Mouse (Mus musculus): Measurements from ENCODE around the gene Clmn. TPM values are rescaled to one million over a fixed set of nuclear protein-coding genes. Genes with fewer than 3 reads are reported as not detected.
A peak's percentile ranks its signal among the peaks of the same experiment; 100 is the strongest.

Clmn gene
- total and polyA plus RNA-seq, 2 experiments from 2014 or later, result 1.8 to 2.0 TPM

DNA sequence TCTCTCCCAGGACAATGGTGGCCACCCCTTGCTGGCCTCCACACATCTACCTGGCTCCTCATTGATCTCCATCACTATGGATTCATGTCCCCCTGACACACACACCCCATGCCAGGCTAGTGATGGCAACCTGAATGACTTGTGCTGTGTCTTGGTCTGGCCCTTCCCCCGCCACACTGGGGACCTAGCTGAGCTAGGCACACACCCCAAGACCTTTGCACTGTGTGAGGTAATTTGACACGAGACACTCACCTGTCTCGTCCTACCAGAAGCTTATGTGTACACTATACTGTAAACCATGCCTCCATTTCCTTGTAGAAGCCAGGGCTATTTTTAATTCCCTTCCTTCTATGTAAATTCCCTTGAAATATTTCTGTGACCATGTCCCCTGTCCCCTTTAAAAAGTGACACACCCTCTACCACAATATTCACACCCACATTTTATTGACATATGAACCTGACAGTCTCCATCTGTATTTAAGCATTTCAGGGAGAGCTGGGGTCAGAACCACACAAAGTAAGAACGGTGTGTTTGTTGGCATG is 16.7 kb upstream of the Clmn start:
- Histone ChIP-seq H3K9ac (no peak overlapping the region), H3K27me3 (ENCODE audit: insufficient read depth, low read length) (no peaks in the 10 kb centered on the region), H3K9me3 (ENCODE audit: low read length) (no peaks in the 10 kb centered on the region), H3K4me3 (ENCODE audit: low read depth, low read length) (no peak overlapping the region), H3K4me2 (ENCODE audit: low read depth) (no peak overlapping the region), H3K4me1 (ENCODE audit: insufficient read depth) (no peaks in the 10 kb centered on the region), H3K36me3 (ENCODE audit: insufficient read depth) (no peaks in the 10 kb centered on the region), H3K27ac (ENCODE audit: low read depth, low read length) (no peak overlapping the region)
- no peak for ATAC-seq
- no peak for TF ChIP-seq CTCF (IDR thresholded peaks at IDR 0.05; ENCODE audit: low read depth)
- WGBS, result 81% methylated on average over 4 of the region's 4 CpGs
- no peak for DNase-seq

DNA sequence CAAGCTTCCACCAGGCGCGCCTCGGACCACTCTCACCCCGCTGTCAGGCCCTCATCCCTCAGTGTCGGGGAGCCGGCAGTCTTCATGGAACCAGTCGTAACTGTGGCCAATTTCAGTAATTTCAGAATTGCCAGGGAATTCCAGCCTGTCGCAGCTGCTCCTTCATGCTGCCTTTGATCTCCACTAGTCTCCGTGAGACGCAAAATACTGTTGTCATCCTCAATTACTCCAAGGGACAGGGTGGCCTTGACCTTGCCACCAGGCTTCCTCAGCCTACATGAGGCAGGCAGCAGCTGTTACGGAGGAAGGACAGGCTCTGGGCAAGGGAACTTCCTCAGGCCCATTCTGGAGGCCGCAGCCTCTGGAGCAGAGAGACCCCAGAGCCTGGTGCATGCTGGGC is 15.5 kb upstream of the Clmn start:
- H3K36me3 ChIP-seq (ENCODE audit: insufficient read depth), result no peaks in the 10 kb centered on the region
- no peak for TF ChIP-seq CTCF (IDR thresholded peaks at IDR 0.05; ENCODE audit: low read depth)
- H3K27ac ChIP-seq (ENCODE audit: low read depth, low read length), result no peak overlapping the region
- no peak overlapping the region for H3K4me3 ChIP-seq (ENCODE audit: low read depth, low read length)
- no peaks in the 10 kb centered on the region for H3K9me3 ChIP-seq (ENCODE audit: low read length)
- no peak overlapping the region for H3K9ac ChIP-seq
- H3K4me2 ChIP-seq (ENCODE audit: low read depth), result no peak overlapping the region
- no peak for DNase-seq
- ATAC-seq, result no peak
- no peaks in the 10 kb centered on the region for H3K27me3 ChIP-seq (ENCODE audit: insufficient read depth, low read length)
- 82% methylated on average over 12 of the region's 12 CpGs for WGBS
- no peaks in the 10 kb centered on the region for H3K4me1 ChIP-seq (ENCODE audit: insufficient read depth)

DNA sequence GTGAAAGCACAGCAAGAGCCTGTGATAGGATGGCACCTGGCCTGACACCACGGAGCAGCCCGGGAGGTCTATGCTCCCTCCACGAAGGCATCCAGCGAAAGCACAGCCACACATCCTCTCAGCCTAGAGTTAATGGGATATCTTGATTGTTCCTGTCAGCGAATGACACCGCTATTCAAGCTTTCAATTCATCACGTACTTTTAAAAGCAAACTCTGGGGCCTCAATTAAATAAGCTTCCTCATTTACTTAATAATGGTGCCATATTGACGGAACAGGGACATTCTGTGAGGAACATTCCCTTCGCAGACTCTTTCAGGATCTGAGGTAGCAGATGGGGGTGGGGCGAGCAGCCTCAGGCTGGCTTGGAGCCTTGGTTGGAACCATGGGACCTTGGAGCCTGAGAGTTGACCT is 14.7 kb upstream of the Clmn start:
- no peak for TF ChIP-seq CTCF (IDR thresholded peaks at IDR 0.05; ENCODE audit: low read depth)
- Histone ChIP-seq H3K27me3 (ENCODE audit: insufficient read depth, low read length) (no peaks in the 10 kb centered on the region), H3K36me3 (ENCODE audit: insufficient read depth) (no peaks in the 10 kb centered on the region), H3K27ac (ENCODE audit: low read depth, low read length) (no peak overlapping the region), H3K9ac (no peak overlapping the region), H3K4me3 (ENCODE audit: low read depth, low read length) (no peak overlapping the region), H3K9me3 (ENCODE audit: low read length) (no peaks in the 10 kb centered on the region), H3K4me2 (ENCODE audit: low read depth) (no peak overlapping the region), H3K4me1 (ENCODE audit: insufficient read depth) (no peaks in the 10 kb centered on the region)
- ATAC-seq (peak; percentile 76; the same call in 1 of the 2 replicates), DNase-seq (no peak)
- WGBS, result 30% methylated on average over 10 of the region's 10 CpGs

DNA sequence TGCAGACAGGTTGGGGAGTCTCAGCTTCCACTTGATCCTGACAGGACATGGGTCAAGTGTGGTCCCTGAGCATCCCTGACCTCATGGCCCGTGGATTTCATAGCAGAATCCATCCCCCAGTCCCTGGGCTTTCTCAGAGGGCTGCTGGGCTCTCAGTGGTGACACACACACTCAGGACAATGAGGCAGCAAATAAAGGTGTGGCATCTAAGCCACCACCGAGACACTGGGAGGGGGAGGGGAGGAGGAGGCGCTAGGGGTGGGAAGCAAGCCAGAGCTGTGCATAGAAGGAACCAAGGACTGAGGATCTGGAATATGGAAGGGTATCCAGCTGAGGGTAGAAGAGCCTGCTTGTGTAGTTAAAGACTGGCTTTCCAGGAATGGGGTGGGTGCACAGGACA is 11.2 kb upstream of the Clmn start:
- no peak for DNase-seq
- no peaks in the 10 kb centered on the region for H3K27me3 ChIP-seq (ENCODE audit: insufficient read depth, low read length)
- H3K9ac ChIP-seq, result no peak overlapping the region
- no peaks in the 10 kb centered on the region for H3K4me1 ChIP-seq (ENCODE audit: insufficient read depth)
- H3K27ac ChIP-seq (ENCODE audit: low read depth, low read length), result no peak overlapping the region
- no peak for ATAC-seq
- WGBS, result 54% methylated on average over 3 of the region's 3 CpGs
- H3K4me3 ChIP-seq (ENCODE audit: low read depth, low read length), result no peak overlapping the region
- H3K9me3 ChIP-seq (ENCODE audit: low read length), result no peaks in the 10 kb centered on the region
- no peak for TF ChIP-seq CTCF (IDR thresholded peaks at IDR 0.05; ENCODE audit: low read depth)
- H3K4me2 ChIP-seq (ENCODE audit: low read depth), result no peak overlapping the region
- H3K36me3 ChIP-seq (ENCODE audit: insufficient read depth), result no peaks in the 10 kb centered on the region

DNA sequence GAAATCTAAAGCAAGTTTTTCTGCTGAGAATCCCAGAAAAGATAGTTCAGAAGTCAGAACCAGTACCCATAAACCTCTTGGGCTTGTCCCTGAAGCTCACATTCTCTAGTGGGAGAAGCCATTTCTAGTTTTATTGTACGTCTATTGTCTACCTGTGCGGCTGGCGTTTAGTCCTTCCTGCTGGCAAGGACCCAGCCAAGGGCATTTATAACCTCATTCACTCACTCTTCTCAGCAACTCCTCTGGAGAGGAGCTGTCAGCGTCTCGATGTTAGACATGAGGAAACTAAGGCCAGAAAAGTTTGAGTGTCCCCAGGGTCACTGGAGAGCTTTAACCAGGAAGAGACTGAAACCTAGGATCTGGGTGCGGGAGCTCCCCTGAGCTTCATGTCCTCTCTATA is 7.1 kb upstream of the Clmn start:
- TF ChIP-seq CTCF (IDR thresholded peaks at IDR 0.05; ENCODE audit: low read depth), result no peak
- H3K36me3 ChIP-seq (ENCODE audit: insufficient read depth), result no peaks in the 10 kb centered on the region
- H3K4me1 ChIP-seq (ENCODE audit: insufficient read depth), result no peaks in the 10 kb centered on the region
- no peak overlapping the region for H3K9ac ChIP-seq
- no peaks in the 10 kb centered on the region for H3K27me3 ChIP-seq (ENCODE audit: insufficient read depth, low read length)
- no peak overlapping the region for H3K27ac ChIP-seq (ENCODE audit: low read depth, low read length)
- no peak for DNase-seq
- no peak for ATAC-seq
- no peak overlapping the region for H3K4me2 ChIP-seq (ENCODE audit: low read depth)
- no peak overlapping the region for H3K4me3 ChIP-seq (ENCODE audit: low read depth, low read length)
- H3K9me3 ChIP-seq (ENCODE audit: low read length), result no peaks in the 10 kb centered on the region
- 93% methylated on average over 6 of the region's 6 CpGs for WGBS

DNA sequence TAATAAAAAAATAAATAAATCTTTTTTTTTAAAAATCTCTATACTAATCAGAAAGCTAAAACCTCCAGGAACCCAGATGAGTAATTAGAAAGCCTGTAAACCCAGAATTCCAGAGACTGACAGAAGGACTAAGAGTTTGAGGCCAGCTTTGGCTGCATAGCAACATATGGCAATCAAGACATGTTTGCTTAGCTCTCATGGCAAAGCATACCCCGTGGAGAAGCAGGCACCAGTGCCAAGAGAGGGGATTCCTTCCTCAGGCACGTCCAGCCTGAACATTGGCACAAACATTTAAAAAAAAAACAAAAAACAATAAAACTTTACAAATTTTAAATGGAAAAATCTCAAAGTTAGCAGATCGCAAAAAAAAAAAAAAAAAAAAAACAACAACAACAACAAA is 4.9 kb upstream of the Clmn start:
- whole genome bisulfite sequencing, result 68% methylated on average over 3 of the region's 3 CpGs
- Histone ChIP-seq H3K36me3 (ENCODE audit: insufficient read depth) (no peaks in the 10 kb centered on the region), H3K4me3 (ENCODE audit: low read depth, low read length) (no peak overlapping the region), H3K4me2 (ENCODE audit: low read depth) (no peak overlapping the region), H3K9me3 (ENCODE audit: low read length) (no peaks in the 10 kb centered on the region), H3K4me1 (ENCODE audit: insufficient read depth) (peaks cover 7% of the 10 kb centered on the region; the same call in 1 of the 2 replicates), H3K27ac (ENCODE audit: low read depth, low read length) (no peak overlapping the region), H3K27me3 (ENCODE audit: insufficient read depth, low read length) (no peaks in the 10 kb centered on the region), H3K9ac (no peak overlapping the region)
- DNase-seq (no peak), ATAC-seq (no peak)
- no peak for TF ChIP-seq CTCF (IDR thresholded peaks at IDR 0.05; ENCODE audit: low read depth)

DNA sequence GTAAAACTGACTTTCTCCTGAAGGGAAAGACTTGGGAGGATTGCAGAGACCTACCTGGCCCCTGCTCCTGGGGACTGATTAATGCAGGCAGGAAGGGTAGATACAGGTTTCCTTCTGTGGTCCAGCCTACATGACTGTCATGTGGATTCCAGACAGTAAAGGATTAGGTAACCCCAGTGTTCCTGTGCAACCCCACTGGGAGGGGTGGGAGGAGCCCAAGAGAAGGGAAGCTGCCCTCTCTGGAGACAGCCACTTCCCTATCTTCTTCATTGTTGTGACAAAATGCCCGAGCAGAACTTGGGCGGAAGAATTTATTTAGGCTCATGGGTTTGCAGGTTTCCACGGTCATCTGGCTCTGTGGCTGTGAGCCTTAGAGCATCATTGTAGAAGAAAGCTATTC is 3.6 kb upstream of the Clmn start:
- Histone ChIP-seq H3K9ac (no peak overlapping the region), H3K4me1 (ENCODE audit: insufficient read depth) (peaks cover 7% of the 10 kb centered on the region; the same call in 1 of the 2 replicates), H3K9me3 (ENCODE audit: low read length) (no peaks in the 10 kb centered on the region), H3K4me2 (ENCODE audit: low read depth) (no peak overlapping the region), H3K27me3 (ENCODE audit: insufficient read depth, low read length) (no peaks in the 10 kb centered on the region), H3K4me3 (ENCODE audit: low read depth, low read length) (no peak overlapping the region), H3K36me3 (ENCODE audit: insufficient read depth) (no peaks in the 10 kb centered on the region), H3K27ac (ENCODE audit: low read depth, low read length) (no peak overlapping the region)
- 87% methylated on average over 3 of the region's 3 CpGs for WGBS
- ATAC-seq (no peak), DNase-seq (no peak)
- TF ChIP-seq CTCF (IDR thresholded peaks at IDR 0.05; ENCODE audit: low read depth), result no peak
